Mouse (Mus musculus): ENCODE measurements around the gene Hist1h2bl. TPM values are rescaled to one million over a fixed set of nuclear protein-coding genes. Genes with fewer than 3 reads are reported as not detected.
"Not testable (repeated sequence)": the region's sequence is repeated elsewhere in the genome, so short reads cannot be mapped to it uniquely, and the experiment has no call there.

Hist1h2bl gene
- polyA plus RNA-seq (2015; fragmentation: Nextera tagmentation; extraction: Ambion mirVana): 1.7 and 4.8 TPM in 2 replicates

DNA sequence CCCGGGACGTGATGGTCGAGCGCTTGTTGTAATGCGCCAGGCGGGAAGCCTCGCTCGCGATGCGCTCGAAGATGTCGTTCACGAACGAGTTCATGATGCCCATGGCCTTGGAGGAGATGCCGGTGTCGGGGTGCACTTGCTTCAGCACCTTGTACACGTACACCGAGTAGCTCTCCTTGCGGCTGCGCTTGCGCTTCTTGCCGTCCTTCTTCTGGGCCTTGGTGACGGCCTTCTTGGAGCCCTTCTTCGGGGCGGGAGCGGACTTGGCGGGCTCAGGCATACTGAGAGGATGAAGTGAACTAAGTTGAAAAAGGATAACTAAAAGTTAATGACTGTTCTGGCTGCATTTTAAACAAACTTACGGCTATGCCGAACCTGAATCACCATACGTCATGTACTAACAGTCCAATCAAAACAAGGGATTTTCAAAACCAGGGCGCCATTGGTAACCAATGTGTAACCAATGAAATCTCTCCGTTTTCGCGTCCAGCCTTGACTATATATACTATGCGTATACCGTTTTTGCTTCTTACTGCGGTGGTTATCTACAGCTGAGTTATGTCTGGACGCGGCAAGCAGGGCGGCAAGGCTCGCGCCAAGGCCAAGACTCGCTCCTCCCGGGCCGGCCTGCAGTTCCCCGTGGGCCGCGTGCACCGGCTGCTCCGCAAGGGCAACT is at the start of gene Hist1h2bl, which contains the start of gene Hist1h2ai:
Hist1h2bl (minus strand) TSS at position 280 of the 676 bp plus-strand sequence.
Hist1h2ai (plus strand) TSS at position 559 of the 676 bp plus-strand sequence.
- Histone ChIP-seq H3K27ac (peak within 1 kb of the TSS; percentile 98), H3K4me2 (peak within 1 kb of the TSS; percentile 85), H3K4me1 (peaks cover 37% of the 10 kb centered on the region), H3K9ac (peak within 1 kb of the TSS; percentile 87), H3K4me3 (peak within 1 kb of the TSS; percentile 49)
- peak; percentile 95 for ATAC-seq
- H3K36me3 ChIP-seq (ENCODE audit: poor library complexity, severe bottlenecking); H3K27me3 ChIP-seq; H3K9me3 ChIP-seq (replicated peaks): not testable (repeated sequence)
- under 1% methylated on average over 33 of the region's 50 CpGs for WGBS

DNA sequence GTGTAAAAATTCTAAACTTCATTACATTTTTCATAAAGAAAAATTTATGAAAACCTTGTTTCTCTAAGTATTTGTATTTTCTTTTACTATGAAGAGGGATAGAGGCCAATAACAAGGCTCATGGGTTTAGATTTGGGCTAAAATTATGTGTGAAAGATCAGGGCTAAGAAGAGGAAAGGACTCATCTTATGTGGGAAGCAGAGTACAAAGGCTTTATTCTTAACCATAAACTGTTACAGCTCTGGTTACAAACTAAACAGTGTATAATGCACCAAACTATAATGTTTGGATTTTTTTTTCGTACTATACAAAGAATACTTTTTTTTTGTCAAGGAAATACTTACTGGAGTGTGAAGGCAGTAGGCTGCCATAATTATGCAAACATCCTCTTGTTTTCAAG is 39.8 kb upstream of the Hist1h2bl start:
- Histone ChIP-seq H3K9me3 (replicated peaks) (no peaks in the 10 kb centered on the region), H3K36me3 (ENCODE audit: poor library complexity, severe bottlenecking) (no peaks in the 10 kb centered on the region), H3K27me3 (no peaks in the 10 kb centered on the region), H3K4me1 (peaks cover 22% of the 10 kb centered on the region), H3K9ac (no peak overlapping the region), H3K27ac (no peak overlapping the region), H3K4me3 (no peak overlapping the region), H3K4me2 (peak overlapping the region; percentile 45)
- ATAC-seq: no peak
- WGBS: 60% methylated on average over 1 of the region's 1 CpGs

DNA sequence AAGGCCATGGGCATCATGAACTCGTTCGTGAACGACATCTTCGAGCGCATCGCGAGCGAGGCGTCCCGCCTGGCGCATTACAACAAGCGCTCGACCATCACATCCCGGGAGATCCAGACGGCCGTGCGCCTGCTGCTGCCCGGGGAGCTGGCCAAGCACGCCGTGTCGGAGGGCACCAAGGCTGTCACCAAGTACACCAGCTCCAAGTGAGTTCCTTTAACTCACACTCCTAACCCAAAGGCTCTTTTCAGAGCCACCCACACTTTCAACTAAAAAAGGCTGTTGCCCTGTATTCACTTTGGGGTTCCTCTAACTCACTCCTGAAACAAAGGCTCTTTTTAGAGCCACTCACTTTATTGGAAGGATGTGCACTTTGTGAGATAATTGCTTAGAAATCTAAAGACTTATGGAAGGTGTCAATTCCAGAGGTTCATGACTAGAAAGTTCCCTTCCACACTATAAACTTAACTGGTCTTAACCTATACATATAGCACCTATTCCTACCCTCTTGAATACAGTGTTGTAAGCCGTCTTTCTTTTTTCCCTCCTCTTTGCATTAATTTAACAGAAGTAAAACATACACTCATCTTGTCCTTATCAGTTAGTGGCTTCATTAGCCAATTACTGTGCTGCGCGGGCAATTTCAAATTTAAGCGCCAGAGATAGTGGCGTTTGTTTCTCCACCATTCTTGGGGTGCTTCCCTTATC is 38.5 kb upstream of the Hist1h2bl start:
- Histone ChIP-seq H3K4me3 (peak overlapping the region; percentile 47), H3K9ac (peak overlapping the region; percentile 66), H3K27ac (peak overlapping the region; percentile 96), H3K4me2 (peak overlapping the region; percentile 74), H3K4me1 (peaks cover 25% of the 10 kb centered on the region)
- not testable (repeated sequence) for H3K9me3 ChIP-seq (replicated peaks); H3K36me3 ChIP-seq (ENCODE audit: poor library complexity, severe bottlenecking); H3K27me3 ChIP-seq
- ATAC-seq: peak; percentile 1; the same call in 1 of the 2 replicates
- WGBS: under 1% methylated on average over 25 of the region's 26 CpGs

DNA sequence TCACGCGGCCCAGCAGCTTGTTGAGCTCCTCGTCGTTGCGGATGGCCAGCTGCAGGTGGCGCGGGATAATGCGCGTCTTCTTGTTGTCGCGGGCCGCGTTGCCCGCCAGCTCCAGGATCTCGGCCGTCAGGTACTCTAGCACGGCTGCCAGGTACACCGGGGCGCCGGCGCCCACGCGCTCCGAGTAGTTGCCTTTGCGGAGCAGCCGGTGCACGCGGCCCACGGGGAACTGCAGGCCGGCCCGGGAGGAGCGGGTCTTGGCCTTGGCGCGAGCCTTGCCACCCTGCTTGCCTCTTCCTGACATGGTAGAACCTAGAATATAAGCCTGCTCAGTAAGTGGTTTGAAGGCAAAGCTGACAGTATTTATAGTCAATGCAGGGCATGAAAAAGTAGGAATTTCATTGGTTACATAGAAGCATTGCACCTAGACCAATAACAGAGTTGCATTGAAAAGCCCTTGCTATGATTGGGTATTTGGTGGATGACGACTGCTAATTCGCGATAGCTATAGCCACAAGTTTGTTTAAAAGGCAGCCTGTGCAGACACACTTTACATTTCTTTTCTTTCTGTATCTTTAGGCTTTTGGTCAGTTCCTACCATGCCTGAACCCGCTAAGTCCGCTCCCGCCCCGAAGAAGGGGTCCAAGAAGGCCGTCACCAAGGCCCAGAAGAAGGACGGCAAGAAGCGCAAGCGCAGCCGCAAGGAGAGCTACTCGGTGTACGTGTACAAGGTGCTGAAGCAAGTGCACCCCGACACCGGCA is 37.8 kb upstream of the Hist1h2bl start, which contains the start of the genes Hist1h2ak and Hist1h2bn:
Hist1h2ak (minus strand) TSS at position 304 of the 762 bp plus-strand sequence.
Hist1h2bn (plus strand) TSS at position 600 of the 762 bp plus-strand sequence.
- not testable (repeated sequence) for H3K36me3 ChIP-seq (ENCODE audit: poor library complexity, severe bottlenecking); H3K9me3 ChIP-seq (replicated peaks); H3K27me3 ChIP-seq
- WGBS: under 1% methylated on average over 45 of the region's 50 CpGs
- peaks cover 32% of the 10 kb centered on the region for H3K4me1 ChIP-seq
- peak within 1 kb of the TSS; percentile 47 for H3K4me3 ChIP-seq
- peak within 1 kb of the TSS; percentile 80 for H3K9ac ChIP-seq
- peak within 1 kb of the TSS; percentile 74 for H3K4me2 ChIP-seq
- peak within 1 kb of the TSS; percentile 96 for H3K27ac ChIP-seq
- peak; percentile 95 for ATAC-seq

DNA sequence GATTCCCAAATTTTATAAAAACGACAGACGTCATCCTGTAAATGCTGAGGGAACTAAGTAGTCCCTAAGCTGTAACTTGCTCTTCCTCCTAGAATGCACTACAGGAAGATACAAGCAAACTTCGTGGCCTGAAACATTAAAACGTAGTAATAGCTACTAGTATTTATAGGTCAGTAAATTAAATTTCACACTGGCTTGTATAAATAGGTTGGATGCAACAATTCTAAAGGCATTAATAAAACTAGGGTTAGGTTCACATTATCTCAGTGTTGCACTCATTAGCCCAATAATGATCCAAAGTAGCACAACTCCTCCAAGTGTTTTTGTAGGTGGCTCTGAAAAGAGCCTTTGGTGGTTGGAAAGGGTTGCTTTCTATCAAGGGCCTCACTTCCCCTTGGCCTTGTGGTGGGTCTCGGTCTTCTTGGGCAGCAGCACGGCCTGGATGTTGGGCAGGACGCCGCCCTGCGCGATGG is 37.1 kb upstream of the Hist1h2bl start:
- no peak for ATAC-seq
- H3K9me3 ChIP-seq (replicated peaks): no peaks in the 10 kb centered on the region
- 1% methylated on average over 10 of the region's 10 CpGs for WGBS

DNA sequence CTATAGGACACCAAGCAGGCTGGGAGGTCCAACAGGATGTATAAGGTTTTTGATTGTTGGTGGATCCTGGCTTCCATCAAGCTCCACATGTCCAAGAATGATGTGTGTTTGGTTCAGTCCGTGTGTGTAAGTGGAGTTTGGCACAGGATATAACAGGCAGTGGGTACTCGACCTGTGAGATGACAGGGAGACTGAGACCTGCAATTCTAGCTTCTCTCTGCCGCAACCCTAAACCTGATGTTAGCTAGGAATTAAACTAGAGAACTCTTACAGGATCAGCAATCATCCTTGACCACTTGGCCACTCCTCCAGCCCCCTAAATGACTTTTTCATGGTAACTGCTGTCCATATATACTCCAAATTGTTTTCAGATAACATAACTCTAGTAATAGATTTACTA is 36.4 kb upstream of the Hist1h2bl start:
- Histone ChIP-seq H3K9me3 (replicated peaks) (no peaks in the 10 kb centered on the region), H3K36me3 (ENCODE audit: poor library complexity, severe bottlenecking) (no peaks in the 10 kb centered on the region), H3K9ac (peak overlapping the region; percentile 26; the same call in 1 of the 2 replicates), H3K27me3 (no peaks in the 10 kb centered on the region), H3K27ac (peak overlapping the region; percentile 96), H3K4me1 (peaks cover 40% of the 10 kb centered on the region), H3K4me3 (peak overlapping the region; percentile 47; the same call in 1 of the 2 replicates), H3K4me2 (peak overlapping the region; percentile 74)
- ATAC-seq: no peak
- WGBS: 49% methylated on average over 3 of the region's 3 CpGs

More for the DNA sequence above, 37.1 kb upstream of the Hist1h2bl start:
- Histone ChIP-seq H3K36me3 (ENCODE audit: poor library complexity, severe bottlenecking) (no peaks in the 10 kb centered on the region), H3K4me2 (peak overlapping the region; percentile 74), H3K9ac (peak overlapping the region; percentile 80), H3K27me3 (no peaks in the 10 kb centered on the region), H3K27ac (peak overlapping the region; percentile 96), H3K4me1 (peaks cover 36% of the 10 kb centered on the region), H3K4me3 (peak overlapping the region; percentile 47)

DNA sequence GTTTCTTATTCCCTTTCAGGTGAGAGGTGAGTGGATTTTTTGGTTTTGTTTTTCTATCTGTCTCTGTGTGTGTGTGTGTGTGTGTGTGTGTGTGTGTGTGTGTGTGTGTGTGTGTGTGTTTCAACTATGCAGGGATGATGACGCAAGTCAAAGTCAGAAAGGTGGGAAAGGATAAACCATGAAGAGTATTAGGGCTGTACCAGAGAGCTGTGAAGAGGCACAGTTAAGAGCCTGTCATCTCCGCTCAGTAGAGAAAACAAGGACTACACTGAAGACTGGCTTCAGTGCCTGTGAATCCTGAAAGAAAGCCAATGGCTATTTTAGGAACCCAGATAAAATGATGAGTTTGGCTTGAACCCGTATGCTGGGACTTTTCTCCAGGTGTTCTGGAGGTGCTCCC is 35.9 kb upstream of the Hist1h2bl start:
- Histone ChIP-seq H3K4me3 (peak overlapping the region; percentile 47; the same call in 1 of the 2 replicates), H3K27me3 (no peaks in the 10 kb centered on the region), H3K4me2 (peak overlapping the region; percentile 74; the same call in 1 of the 2 replicates), H3K9me3 (replicated peaks) (no peaks in the 10 kb centered on the region), H3K9ac (peak overlapping the region; percentile 26; the same call in 1 of the 2 replicates), H3K4me1 (peaks cover 43% of the 10 kb centered on the region), H3K27ac (peak overlapping the region; percentile 96), H3K36me3 (ENCODE audit: poor library complexity, severe bottlenecking) (no peaks in the 10 kb centered on the region)
- no peak for ATAC-seq
- 72% methylated on average over 3 of the region's 3 CpGs for WGBS

DNA sequence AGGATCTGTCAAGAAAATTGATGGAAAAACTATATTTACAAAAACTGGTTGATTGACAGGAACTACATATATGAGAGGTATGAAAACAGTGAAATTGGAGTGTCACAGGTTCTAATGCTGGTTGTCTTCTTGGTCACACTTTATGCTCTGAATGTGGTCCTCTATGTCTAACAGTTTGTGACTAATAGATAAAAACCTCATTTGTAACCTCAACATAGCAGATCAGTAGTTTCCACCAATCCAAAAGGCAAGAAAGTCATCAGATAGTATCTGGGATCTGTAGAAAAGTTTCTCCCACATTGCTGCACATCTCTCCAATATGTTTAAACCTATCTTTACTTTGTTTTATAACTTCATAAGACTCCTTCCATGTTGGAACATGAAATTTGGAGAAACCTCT is 35.5 kb upstream of the Hist1h2bl start:
- H3K27ac ChIP-seq: peak overlapping the region; percentile 96
- no peak for ATAC-seq

DNA sequence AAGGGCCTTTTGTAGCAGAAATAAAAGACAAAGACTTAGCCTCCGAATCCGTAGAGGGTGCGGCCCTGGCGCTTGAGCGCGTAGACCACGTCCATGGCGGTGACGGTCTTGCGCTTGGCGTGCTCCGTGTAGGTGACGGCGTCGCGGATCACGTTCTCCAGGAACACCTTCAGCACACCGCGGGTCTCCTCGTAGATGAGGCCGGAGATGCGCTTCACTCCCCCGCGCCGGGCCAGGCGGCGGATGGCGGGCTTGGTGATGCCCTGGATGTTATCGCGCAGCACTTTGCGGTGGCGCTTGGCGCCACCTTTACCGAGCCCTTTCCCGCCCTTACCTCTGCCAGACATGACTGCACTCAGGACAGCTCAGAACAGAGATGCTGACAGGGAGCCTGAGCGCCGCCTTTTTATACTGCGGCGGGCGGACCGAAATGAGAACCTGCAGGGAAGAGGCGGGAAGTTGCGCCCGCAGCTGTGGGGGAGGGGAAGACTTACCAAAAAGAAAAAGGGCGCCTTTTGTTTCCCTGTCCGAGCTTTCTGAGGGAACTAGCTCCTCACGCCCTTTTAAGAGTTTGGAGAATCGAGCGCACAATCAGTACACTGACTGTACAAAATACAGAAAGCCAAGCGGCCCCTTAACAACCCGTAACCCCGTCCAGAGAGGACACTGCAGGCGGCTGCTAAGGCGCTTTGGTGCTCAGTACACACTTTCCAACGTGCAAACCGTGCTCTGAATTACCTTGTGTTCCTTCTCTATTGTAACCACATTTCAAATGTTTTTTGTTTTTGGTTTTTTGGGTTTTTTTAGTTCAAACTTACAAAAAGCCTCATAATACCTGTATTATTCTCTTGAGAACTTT is 34.4 kb upstream of the Hist1h2bl start, which contains the start of gene Hist1h4k:
Hist1h4k (minus strand) TSS at position 347 of the 859 bp plus-strand sequence.
- ATAC-seq: peak; percentile 86
- peak within 1 kb of the TSS; percentile 62 for H3K4me3 ChIP-seq
- H3K9ac ChIP-seq: peak within 1 kb of the TSS; percentile 82
- H3K4me2 ChIP-seq: peak within 1 kb of the TSS; percentile 84
- under 1% methylated on average over 41 of the region's 56 CpGs for WGBS
- H3K36me3 ChIP-seq (ENCODE audit: poor library complexity, severe bottlenecking); H3K27me3 ChIP-seq; H3K9me3 ChIP-seq (replicated peaks): not testable (repeated sequence)
- peak within 1 kb of the TSS; percentile 96 for H3K27ac ChIP-seq
- peaks cover 40% of the 10 kb centered on the region for H3K4me1 ChIP-seq

More for the DNA sequence above, 35.5 kb upstream of the Hist1h2bl start:
- H3K4me3 ChIP-seq: no peak overlapping the region
- no peaks in the 10 kb centered on the region for H3K36me3 ChIP-seq (ENCODE audit: poor library complexity, severe bottlenecking)
- H3K4me2 ChIP-seq: no peak overlapping the region
- no peaks in the 10 kb centered on the region for H3K9me3 ChIP-seq (replicated peaks)
- no peak overlapping the region for H3K9ac ChIP-seq
- H3K4me1 ChIP-seq: peaks cover 43% of the 10 kb centered on the region
- no peaks in the 10 kb centered on the region for H3K27me3 ChIP-seq

DNA sequence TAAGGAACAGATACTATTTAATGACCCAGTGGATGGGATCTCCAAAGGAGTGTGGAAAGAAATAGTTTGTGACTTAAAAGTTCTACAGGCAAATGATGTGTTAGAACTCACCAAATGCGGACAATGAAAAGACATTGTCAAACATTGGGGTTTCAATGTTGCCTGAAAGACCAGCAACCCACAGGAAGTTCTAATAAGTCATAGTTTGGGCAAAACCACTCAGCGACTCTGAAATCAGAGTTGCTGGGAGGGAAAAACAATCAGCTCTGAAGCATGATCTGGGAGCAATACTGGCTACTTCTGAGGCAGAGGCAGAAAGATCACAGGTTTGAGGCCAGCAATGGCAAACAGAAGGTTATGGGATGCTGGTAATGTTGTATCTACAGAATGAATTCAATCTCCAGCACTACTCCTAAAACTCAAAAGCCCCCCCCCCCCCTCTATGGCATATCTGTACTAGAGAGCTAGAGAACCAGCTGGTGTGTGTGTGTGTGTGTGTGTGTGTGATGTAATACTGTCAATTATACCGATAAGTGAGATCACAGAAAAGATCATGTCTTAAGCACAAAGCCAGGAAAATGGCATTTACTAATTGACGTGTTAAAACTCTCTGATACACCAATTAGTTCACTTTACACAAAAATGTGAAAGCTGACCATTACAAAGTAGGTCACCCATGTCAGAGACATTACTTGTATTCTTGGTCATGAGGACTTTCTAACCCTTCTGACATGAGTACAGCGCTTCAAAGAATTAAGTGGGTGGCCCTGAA is 33.6 kb upstream of the Hist1h2bl start:
- peaks cover 35% of the 10 kb centered on the region for H3K4me1 ChIP-seq
- no peaks in the 10 kb centered on the region for H3K27me3 ChIP-seq
- peak overlapping the region; percentile 62 for H3K4me3 ChIP-seq
- peak overlapping the region; percentile 84 for H3K4me2 ChIP-seq
- no peaks in the 10 kb centered on the region for H3K36me3 ChIP-seq (ENCODE audit: poor library complexity, severe bottlenecking)
- H3K9ac ChIP-seq: peak overlapping the region; percentile 82
- H3K27ac ChIP-seq: peak overlapping the region; percentile 95
- ATAC-seq: no peak
- H3K9me3 ChIP-seq (replicated peaks): no peaks in the 10 kb centered on the region
- WGBS: 3% methylated on average over 5 of the region's 5 CpGs

All from forebrain, embryonic 13.5 days (tissue).